Mouse (Mus musculus): ENCODE data around the gene Prr5l.

Prr5l gene

GRCm38 (mm10) chr2:101717162-101717561 lies 165.7 kb downstream of the Prr5l start:
- DNase-seq = no peak

DNA sequence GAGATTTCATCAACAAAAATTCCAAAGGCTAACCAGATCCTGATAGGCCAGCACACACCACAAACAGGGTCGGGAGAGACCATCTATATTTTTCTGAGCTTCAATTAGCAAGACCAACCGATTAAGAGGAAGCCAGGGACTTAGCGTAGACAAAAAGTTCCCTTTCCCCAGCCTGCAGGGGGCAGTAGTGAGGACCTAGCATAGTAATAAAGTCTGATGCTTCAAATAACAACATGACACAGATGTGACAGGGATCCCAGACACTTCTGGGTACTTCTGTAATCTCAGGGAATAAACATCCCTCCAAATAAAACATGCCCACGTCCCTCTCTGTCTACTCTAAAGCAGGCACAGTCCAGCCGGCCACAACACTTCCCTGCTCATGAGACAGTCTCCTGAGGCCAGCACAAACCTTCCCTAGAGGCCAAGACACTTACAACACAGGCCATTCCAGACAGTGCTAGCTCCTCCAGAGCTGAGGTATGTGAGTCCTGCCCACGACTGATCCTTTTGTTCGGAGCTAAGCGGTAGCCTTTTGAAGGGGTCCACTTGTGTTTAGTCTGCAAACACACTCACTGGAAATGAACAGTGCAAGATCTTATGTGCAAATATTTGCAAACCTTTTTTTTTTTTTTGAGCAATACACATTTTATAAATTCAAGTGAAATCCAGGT lies 167.0 kb downstream of the Prr5l start:
- DNase-seq = peak; percentile 44

DNA sequence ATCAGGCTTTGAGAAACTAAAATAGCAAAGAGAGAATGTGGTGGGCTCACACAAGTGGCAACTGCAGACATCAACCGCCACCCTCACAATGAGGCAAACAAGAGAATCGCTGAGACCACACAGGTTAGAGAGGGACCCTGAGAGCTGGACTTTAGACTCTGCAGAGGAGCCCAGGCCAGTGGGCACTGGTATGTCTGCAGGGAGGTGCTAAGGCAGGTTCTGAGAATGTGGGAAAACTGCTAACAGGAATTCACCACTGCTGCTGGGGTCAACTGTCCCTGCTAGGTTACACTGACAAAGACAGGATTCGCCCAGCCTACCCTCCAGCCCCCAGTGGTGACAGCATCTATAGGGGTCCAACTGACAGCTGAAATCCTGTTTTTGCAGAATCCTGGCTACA lies 171.2 kb downstream of the Prr5l start:
- DNase-seq = no peak

- no peak for DNase-seq
Measured at GRCm38 (mm10) chr2:101705941-101706485, 176.8 kb downstream of the Prr5l start.

GRCm38 (mm10) chr2:101699284-101699683 lies 183.5 kb downstream of the Prr5l start:
- no peak for DNase-seq

GRCm38 (mm10) chr2:101695584-101695983 lies 187.2 kb downstream of the Prr5l start:
- no peak for DNase-seq

GRCm38 (mm10) chr2:101693577-101694215 lies 189.1 kb downstream of the Prr5l start:
- no peak for DNase-seq

DNA sequence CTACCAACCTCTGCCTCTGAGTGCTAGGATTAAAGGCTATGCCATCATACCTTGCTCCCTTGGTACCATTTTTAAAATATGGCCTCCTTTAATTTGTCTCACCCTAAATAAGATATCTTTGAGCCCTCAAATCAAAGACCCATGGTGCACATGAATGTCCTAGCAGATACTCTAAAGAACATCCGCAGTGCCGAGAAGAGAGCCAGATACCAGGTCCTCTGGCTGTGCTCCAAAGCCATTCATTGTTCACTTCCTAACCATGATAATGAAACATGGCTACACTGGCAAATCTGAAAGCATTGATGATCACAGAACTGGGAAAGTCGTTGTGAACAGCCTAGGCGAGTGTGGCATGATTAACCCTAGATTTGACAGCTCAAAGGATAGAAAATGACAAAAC lies 189.8 kb downstream of the Prr5l start:
- DNase-seq = no peak

DNA sequence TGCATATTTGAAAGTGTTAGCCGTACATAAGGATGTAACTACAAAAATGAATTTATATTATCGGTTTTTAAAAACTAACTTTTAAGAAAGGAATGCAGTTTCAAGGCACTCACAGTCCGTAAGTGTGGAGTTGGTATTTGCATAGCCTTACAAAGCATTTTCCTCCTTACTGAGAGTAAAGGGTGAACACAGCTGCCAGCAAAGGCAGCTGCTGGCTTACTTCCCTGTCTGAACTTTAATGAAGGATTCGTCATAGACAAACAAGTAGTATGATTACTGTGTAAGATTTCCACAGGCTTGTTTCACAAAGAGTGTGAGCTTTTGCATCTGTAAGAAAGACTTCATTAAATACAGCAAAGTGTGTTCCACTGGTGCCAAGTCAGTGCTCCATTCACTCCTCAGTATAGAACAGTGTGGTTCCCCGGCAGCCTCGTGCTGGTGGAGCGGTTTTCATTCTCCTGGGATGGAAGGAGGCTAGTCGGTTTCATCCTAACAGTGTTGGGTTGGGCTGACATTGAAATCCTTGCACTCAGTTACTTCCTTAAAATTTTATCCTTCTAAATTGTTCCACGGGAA lies 192.5 kb downstream of the Prr5l start:
- no peak for DNase-seq

DNA sequence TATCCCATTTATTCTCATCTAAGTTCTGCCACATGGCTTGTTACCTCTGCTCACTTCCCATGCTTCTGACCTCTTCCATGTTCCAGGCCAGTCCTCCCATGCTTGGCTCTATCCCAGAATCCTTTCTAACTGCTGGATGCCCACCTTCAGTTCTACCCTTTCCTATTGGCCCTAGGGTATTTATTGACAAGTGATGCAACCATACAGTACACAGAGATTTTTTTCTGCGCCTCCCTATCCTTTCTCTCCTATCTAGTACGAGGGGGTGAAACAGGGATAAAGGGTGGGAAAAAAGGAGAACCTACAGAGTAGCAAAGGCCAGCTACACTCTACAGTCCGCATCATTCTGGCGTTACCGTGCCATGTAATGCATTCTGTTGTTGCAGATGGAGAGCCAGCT lies 194.8 kb downstream of the Prr5l start:
- no peak for DNase-seq

DNA sequence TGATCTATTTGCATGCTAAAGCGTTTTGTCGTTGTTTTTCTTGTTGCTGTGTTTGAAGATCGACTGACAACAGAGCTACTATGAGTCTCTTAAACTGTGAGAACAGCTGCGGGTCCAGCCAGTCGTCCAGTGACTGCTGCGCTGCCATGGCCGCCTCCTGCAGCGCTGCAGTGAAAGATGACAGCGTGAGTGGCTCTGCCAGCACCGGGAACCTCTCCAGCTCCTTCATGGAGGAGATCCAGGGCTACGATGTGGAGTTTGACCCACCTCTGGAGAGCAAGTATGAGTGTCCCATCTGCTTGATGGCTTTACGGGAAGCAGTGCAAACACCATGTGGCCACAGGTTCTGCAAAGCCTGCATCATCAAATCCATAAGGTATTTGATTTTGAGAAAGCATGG lies 198.4 kb downstream of the Prr5l start:
- peak; percentile 69 for DNase-seq

DNA sequence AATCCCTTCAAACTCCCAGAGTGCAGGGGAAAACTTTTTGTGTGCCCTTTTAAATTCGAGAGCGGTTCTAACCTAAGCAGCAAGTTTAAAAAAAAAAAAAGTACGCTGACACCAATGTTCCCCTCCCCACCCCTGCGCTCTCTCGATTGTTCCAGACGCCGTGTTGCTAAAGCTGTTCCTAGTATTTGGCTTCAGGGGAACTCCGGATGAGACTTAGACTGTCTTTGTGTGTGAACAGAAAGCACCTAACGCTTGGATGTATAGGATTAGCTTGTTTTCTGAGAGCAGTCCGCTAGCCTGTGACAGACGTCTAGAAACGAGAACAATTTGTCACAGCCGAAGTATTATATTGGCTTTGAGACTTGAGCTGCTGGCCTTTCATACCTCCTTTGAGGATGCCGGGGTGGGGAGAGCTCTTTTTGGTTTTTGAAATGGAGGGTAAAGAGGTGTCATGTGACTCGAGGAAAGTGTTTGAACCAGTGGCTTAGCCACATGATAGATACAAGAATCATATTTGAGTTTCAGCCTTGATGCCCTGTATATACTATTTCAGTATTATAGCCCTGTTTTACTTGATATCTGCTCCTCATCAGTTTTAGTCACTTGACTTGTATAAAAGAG lies 203.6 kb downstream of the Prr5l start:
- peak; percentile 15 for DNase-seq

DNA sequence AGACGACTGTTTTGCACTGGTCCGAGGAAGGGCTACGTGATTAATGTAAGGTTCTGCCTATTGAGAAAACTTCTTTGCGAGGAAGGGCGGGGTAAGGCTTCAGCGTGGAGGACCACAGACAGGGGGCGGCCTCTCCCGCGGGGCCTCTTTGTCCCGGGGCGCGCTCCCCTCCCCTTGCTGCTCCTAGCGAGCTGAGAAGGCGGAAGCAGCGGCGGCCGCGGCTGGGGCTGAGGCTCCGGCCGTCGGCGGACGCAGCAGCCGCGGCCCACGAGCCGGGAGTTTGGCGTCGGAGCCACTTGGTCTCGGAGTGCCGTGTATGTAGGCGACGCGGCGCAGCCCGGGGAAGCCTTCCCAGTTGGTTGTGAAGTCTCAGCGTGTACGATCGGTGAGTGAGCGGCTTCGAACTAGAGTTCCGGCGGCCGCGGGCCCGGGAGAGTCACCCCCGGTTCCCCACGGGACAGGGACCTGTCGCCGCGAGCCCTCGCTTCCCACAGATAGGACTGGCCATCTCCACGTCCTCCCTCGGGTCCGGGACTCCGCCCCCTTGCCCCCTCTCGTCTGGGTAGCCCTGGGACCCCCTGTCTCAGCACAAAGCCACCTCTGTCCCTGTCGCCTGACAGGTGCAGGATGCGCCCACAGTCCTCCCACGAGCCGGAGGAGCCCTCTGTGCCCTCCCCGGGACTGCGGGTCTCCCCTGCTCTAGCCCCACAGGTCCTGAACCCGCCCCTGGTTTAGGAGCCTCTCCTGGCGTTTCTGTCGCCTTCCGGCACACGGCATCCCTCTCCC lies 204.4 kb downstream of the Prr5l start, which contains the start of gene Traf6:
Gene Traf6 (plus strand): TSS at position 194 of the 786 bp plus-strand sequence.
- peak; percentile 88 for DNase-seq

DNA sequence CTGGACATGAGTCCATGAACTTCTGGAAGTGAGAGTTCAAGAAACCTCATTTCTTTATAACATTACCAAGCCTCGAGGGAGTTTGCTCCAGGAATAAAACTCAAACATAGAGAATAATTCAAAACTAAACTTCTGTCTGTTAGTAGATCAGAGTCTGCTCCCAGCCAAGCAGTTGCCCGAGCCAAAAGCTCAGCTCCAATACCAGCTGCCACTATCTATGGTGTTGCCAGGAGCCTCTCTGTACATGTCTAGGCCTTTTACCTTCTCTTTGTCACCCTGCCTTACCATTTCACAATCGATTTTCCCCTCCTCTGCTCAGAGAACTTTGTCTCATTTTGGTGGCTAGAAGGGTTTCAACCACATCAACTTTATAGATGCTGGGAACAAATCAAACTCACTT lies 209.3 kb downstream of the Prr5l start:
- no peak for DNase-seq

DNA sequence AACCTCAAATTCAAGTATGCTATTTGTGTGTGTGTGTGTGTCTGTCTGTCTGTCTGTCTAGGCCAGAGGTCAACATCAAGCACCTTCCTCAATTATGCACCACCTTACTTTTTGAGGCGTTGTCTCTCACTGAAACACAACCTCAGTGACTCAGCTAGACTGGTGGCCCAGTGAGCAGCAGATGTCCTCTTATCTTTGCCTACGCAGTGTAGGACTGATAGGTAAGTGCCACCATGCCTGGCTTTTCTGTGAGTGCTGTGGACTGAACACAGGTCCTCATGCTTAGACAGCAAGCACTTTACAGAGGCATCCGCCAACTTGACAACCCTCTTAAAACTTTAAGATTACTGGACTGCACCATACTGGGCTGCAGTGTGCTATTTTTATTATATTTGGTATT lies 214.1 kb downstream of the Prr5l start:
- DNase-seq = no peak

DNA sequence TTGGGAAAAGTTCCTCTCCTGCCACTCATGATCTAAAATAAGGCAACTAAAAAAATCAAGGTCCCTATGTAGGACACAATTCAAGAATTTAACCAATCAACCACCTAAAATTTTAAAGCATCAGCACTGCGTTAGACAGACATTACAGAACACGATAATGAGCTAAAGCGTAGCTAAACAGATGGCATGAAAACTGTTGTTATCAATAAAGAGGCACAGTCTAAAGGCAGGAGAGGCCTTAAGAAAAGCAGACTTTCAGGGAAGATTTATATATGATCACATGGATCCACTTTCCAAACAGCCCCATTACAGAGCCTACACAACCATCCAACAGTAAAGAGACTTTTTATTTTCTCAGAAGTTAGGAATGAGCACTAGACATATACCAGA lies 217.1 kb downstream of the Prr5l start:
- DNase-seq = no peak

GRCm38 (mm10) chr2:101665058-101665702 lies 217.6 kb downstream of the Prr5l start:
- peak; percentile 77 for DNase-seq

Data from kidney, adult 18-20 months (tissue).